Mouse (Mus musculus) limb, embryonic 13.5 days (tissue): ENCODE measurements at regions not wholly inside any gene's neighbourhood (a gene's known extent, or its start where the extent isn't known, plus 50 kb on each side); places are given as distances from the start of the nearest gene placed in this dataset.

ENCODE experiments used
- ATAC-seq: fragments of 200-750 bp; cut with Nextera tagmentation; 2 replicates; pipeline ENCODE4 v1.8.0; 2017; ENCODE audit warnings: low read depth, moderate number of reproducible peaks, moderate TSS enrichment; ENCODE audit not compliant: low FRiP score
- H3K27ac ChIP-seq: fragments of 300-500 bp; sonication (generic); 2 replicates; pipeline ENCODE4 v1.5.1; 2015; ENCODE audit warnings: inconsistent platforms, mild to moderate bottlenecking, moderate library complexity
- H3K27me3 ChIP-seq: fragments of 300-500 bp; sonication (generic); 2 replicates; pipeline ENCODE4 v1.6.1; 2015; ENCODE audit warnings: mild to moderate bottlenecking, inconsistent platforms
- H3K36me3 ChIP-seq: fragments of 300-500 bp; sonication (generic); 2 replicates; pipeline ENCODE4 v1.6.1; 2015; ENCODE audit warnings: inconsistent platforms, mild to moderate bottlenecking, moderate library complexity
- H3K4me1 ChIP-seq: fragments of 300-500 bp; sonication (generic); 2 replicates; pipeline ENCODE4 v1.6.1; 2015; ENCODE audit warnings: inconsistent platforms
- H3K4me2 ChIP-seq: fragments of 300-500 bp; sonication (generic); replicated peaks from 2 replicates; pipeline ENCODE4 v1.6.1; 2015; ENCODE audit warnings: inconsistent platforms, mild to moderate bottlenecking, moderate library complexity
- H3K4me3 ChIP-seq: fragments of 300-500 bp; sonication (generic); 2 replicates; pipeline ENCODE4 v1.5.1; 2015; ENCODE audit warnings: moderate library complexity, mild to moderate bottlenecking, inconsistent platforms
- H3K9ac ChIP-seq: fragments of 300-500 bp; sonication (generic); 2 replicates; pipeline ENCODE4 v1.6.1; 2015; ENCODE audit warnings: mild to moderate bottlenecking, inconsistent platforms
- H3K9me3 ChIP-seq: fragments of 300-500 bp; sonication (generic); 2 replicates; pipeline ENCODE4 v1.6.1; 2016; ENCODE audit warnings: inconsistent platforms
- WGBS: fragments of 180-500 bp; shearing (Covaris S2); methylation state at CpG from one replicate; pipeline ENCODE4 v1.1.7; 2015; 5-methylcytosine and 5-hydroxymethylcytosine counted together

- 37% methylated on average over 16 of the region's 16 CpGs for WGBS
Observed at GRCm38 (mm10) chr2:169493609-169494275, 93.8 kb downstream of the Gm11011 start.

DNA sequence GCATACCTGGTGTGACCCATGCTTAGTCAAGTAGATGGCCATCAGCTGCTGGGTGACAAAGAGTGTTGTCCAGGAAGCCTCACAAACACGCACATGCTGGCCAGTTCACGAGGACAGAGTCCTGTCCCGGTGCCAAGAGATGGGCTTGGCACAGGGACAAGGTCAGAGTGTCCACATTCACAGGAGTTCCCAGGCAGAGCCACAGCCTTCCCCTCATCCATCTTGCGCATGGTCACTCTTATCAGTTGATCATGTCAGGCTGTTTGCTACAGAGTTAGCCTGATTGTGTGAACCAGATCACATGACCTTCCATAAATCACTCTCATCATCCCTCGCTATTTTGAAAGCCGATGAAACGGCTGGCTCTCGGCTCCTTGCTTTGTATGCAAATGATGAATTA, 103.6 kb downstream of the Gm11011 start:
- Histone ChIP-seq H3K4me2 (no peak overlapping the region), H3K9me3 (no peaks in the 10 kb centered on the region), H3K27me3 (0 out of 2 replicates have a peak, but pooled peaks cover 2% of the 10 kb centered on the region), H3K4me1 (peaks cover 19% of the 10 kb centered on the region), H3K9ac (no peak overlapping the region), H3K27ac (no peak overlapping the region), H3K36me3 (no peaks in the 10 kb centered on the region), H3K4me3 (no peak overlapping the region)
- no peak for ATAC-seq
- 61% methylated on average over 8 of the region's 8 CpGs for WGBS

More at GRCm38 (mm10) chr2:169493609-169494275, 93.8 kb downstream of the Gm11011 start:
- Histone ChIP-seq H3K27ac (no peak overlapping the region), H3K4me2 (0 out of 2 replicates have a peak overlapping the region, but pooled peaks have one; percentile 12), H3K36me3 (no peaks in the 10 kb centered on the region), H3K4me1 (peaks cover 14% of the 10 kb centered on the region), H3K27me3 (no peaks in the 10 kb centered on the region), H3K4me3 (no peak overlapping the region), H3K9ac (no peak overlapping the region), H3K9me3 (no peaks in the 10 kb centered on the region)
- peak; percentile 19; the same call in 1 of the 2 replicates for ATAC-seq

DNA sequence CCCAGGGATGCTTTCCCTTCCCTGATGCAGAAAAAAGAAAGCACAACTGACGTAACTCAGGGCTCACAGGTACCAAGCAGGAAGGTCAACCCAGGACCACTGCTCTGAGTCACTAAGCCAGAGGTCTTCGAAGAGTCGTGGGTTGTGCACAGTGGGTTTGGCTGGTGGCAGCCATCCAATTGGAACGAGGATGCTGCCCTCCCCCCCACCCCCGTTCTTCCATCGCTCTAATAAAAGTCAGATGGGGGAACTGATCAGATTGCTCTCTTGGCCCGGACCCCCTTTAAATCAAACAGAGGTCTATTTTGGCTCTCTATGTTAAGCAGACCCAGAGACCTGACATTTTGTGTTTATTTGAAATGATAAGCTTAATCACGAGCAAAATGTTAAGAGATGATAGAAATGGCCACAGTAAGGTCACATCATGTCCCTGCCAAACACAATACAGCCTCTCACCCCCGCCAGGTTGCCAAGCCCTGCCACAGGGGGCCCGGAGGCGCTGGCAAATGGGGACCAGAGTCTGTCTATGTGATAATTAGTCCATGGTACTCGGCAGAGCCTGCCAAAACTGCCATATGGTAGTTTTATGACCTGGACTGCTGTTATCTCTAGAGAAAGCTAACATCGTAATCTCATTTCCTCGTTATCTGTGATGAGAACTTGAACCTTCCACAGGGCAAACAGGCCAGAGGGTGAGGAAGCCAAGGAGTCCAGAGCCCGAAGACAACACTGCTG, 105.6 kb downstream of the Gm11011 start:
- Histone ChIP-seq H3K4me3 (no peak overlapping the region), H3K36me3 (no peaks in the 10 kb centered on the region), H3K9me3 (no peaks in the 10 kb centered on the region), H3K27ac (no peak overlapping the region), H3K9ac (no peak overlapping the region), H3K27me3 (0 out of 2 replicates have a peak, but pooled peaks cover 5% of the 10 kb centered on the region), H3K4me1 (peaks cover 19% of the 10 kb centered on the region), H3K4me2 (0 out of 2 replicates have a peak overlapping the region, but pooled peaks have one; percentile 3)
- 18% methylated on average over 15 of the region's 15 CpGs for whole genome bisulfite sequencing
- ATAC-seq = no peak

DNA sequence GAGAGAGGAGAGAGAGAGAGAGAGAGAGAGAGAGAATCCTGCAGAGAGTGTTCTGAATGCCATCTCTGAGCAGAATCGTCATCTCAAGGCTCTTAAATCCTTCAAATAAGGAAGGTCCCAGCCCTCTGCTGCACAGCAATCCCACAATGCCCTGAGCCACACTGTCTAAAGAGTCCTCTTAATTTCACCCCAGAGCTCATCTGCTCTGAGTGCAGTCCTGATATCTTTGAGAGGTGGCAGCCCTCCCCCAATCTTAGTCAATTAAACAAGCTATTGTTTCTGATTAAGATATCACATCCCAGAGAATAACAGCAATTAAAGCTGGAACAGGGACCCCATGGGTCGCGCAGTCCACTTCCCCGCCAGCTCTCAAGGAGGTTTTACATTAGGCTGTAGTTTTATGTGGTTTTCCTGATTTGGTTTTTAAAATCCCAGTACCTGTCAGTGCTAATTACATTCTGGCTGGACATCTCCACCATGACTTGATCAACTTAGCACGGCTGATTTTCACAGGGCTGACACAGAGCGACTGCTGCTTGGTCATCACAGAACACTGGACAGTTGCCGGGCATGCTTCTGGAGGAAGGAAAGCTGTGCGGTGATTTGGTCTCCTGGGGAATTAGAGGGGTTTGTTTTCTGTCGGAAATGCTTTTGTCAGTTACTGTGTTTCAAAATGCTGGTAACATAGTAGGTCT, 113.0 kb downstream of the Gm11011 start:
- Histone ChIP-seq H3K9ac (no peak overlapping the region), H3K36me3 (no peaks in the 10 kb centered on the region), H3K4me1 (0 out of 2 replicates have a peak, but pooled peaks cover 8% of the 10 kb centered on the region), H3K9me3 (no peaks in the 10 kb centered on the region), H3K27ac (no peak overlapping the region), H3K27me3 (0 out of 2 replicates have a peak, but pooled peaks cover 5% of the 10 kb centered on the region), H3K4me2 (no peak overlapping the region), H3K4me3 (no peak overlapping the region)
- ATAC-seq = no peak
- 39% methylated on average over 9 of the region's 9 CpGs for WGBS

DNA sequence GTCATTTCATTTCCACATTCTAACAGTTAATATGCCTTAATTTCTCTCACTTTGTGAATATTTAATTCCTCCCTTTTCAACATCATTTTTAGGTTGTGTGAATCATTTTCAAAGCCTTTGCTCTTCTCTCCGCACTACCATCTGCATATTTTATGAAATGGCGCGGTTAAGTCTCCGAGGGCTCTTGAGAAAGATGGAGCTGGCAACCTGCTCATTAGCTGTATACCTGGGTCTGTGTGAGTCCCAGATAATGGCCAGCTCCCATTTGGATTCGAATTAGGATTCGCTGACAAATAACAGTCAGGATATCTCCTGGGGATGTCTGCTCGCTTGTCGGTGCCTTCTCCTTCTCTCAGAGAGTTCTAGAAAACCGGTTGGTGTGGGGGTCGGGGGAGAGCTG, 118.0 kb downstream of the Gm11011 start:
- H3K27ac ChIP-seq = no peak overlapping the region
- no peak overlapping the region for H3K9ac ChIP-seq
- H3K9me3 ChIP-seq = no peaks in the 10 kb centered on the region
- H3K4me1 ChIP-seq = peaks cover 23% of the 10 kb centered on the region
- no peaks in the 10 kb centered on the region for H3K27me3 ChIP-seq
- H3K4me3 ChIP-seq = no peak overlapping the region
- ATAC-seq = no peak
- WGBS = 91% methylated on average over 10 of the region's 10 CpGs
- H3K36me3 ChIP-seq = no peaks in the 10 kb centered on the region
- H3K4me2 ChIP-seq = no peak overlapping the region

GRCm38 (mm10) chr2:169467621-169468020, 119.9 kb downstream of the Gm11011 start:
- Histone ChIP-seq H3K4me2 (no peak overlapping the region), H3K36me3 (no peaks in the 10 kb centered on the region), H3K4me1 (peaks cover 18% of the 10 kb centered on the region), H3K9me3 (no peaks in the 10 kb centered on the region), H3K27me3 (no peaks in the 10 kb centered on the region), H3K27ac (no peak overlapping the region), H3K4me3 (no peak overlapping the region), H3K9ac (no peak overlapping the region)
- 47% methylated on average over 6 of the region's 6 CpGs for WGBS
- ATAC-seq = no peak

DNA sequence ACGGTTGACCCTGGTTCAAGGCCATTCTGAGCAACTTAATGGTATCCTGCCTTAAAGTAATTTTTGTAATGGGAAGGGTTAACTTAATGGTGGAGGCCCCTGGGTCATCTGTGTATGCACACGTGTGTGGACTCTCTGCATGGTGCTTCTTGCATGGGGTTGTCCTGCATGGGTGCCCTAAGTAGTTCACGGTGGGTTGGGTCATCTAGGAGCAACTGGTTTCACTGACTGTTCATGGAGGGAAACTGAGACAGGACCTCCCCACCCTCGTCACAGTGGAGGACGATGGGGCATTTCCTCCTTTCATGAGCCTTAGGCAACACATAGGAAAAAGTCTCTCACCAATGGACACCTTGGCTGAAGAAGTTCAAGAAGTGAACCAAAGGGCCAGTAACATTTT, 123.4 kb downstream of the Gm11011 start:
- 90% methylated on average over 5 of the region's 5 CpGs for WGBS

DNA sequence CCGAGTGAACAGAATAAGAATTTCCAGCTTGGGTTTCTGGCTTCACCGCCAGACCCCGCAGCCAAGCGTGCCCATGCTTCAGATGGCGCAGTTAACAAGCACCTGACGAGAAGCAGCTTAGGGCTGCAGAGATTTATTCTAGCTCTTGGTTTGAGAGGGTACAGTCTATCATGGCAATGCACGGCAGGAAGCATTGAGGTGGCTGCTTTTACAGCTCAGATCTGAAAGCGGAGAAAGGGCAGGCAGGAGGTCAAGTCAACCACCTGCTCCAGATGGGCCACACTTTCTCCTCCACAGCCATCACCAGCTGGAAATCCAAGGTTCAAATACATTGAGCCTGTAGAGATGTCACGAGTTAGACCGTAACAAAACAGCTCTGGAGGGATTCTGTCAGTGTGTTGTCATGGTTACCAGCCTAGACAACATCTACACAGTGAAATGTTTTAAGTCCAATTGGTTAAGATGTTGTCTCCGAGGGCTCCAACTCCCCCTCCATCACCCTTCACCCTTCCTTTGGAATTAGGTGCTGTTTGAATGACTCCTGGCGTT, 126.0 kb downstream of the Gm11011 start:
- WGBS = 74% methylated on average over 12 of the region's 12 CpGs
- Histone ChIP-seq H3K9me3 (0 out of 2 replicates have a peak, but pooled peaks cover 6% of the 10 kb centered on the region), H3K9ac (no peak overlapping the region), H3K4me1 (0 out of 2 replicates have a peak, but pooled peaks cover 8% of the 10 kb centered on the region), H3K4me2 (no peak overlapping the region), H3K27ac (no peak overlapping the region), H3K27me3 (no peaks in the 10 kb centered on the region), H3K4me3 (no peak overlapping the region), H3K36me3 (no peaks in the 10 kb centered on the region)
- ATAC-seq = no peak

More for the DNA sequence above, 123.4 kb downstream of the Gm11011 start:
- Histone ChIP-seq H3K36me3 (no peaks in the 10 kb centered on the region), H3K9me3 (no peaks in the 10 kb centered on the region), H3K27ac (no peak overlapping the region), H3K4me2 (no peak overlapping the region), H3K9ac (no peak overlapping the region), H3K4me1 (peaks cover 18% of the 10 kb centered on the region), H3K27me3 (no peaks in the 10 kb centered on the region), H3K4me3 (no peak overlapping the region)
- no peak for ATAC-seq

DNA sequence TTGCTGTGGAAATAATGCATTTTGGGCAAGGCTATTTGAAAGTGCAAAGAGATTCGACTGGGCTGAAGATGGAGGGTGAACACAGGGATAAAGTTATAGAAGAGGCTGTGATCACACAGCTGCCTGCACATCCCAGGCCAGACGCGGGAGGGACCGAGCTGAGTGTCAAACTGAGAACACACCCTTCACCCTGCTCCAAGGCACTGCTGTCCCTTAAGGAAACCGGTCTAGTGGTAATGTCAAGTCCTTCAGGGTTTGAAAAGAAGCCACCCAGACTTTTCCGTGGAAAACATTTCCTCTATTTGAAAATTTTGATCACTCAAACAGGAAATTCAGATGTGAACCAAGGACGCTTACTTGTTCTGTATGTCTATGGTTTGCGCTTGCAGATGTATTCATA, 134.6 kb downstream of the Gm11011 start:
- H3K9me3 ChIP-seq = 0 out of 2 replicates have a peak, but pooled peaks cover 6% of the 10 kb centered on the region
- H3K4me1 ChIP-seq = no peaks in the 10 kb centered on the region
- no peak overlapping the region for H3K9ac ChIP-seq
- no peak overlapping the region for H3K4me2 ChIP-seq
- no peaks in the 10 kb centered on the region for H3K36me3 ChIP-seq
- ATAC-seq = no peak
- H3K27ac ChIP-seq = no peak overlapping the region
- no peaks in the 10 kb centered on the region for H3K27me3 ChIP-seq
- no peak overlapping the region for H3K4me3 ChIP-seq
- 88% methylated on average over 8 of the region's 8 CpGs for WGBS

GRCm38 (mm10) chr2:169450801-169451200, 136.7 kb downstream of the Gm11011 start:
- H3K4me2 ChIP-seq = no peak overlapping the region
- whole genome bisulfite sequencing = 84% methylated on average over 6 of the region's 6 CpGs
- H3K36me3 ChIP-seq = no peaks in the 10 kb centered on the region
- no peak overlapping the region for H3K4me3 ChIP-seq
- no peaks in the 10 kb centered on the region for H3K4me1 ChIP-seq
- H3K9me3 ChIP-seq = no peaks in the 10 kb centered on the region
- no peaks in the 10 kb centered on the region for H3K27me3 ChIP-seq
- ATAC-seq = no peak
- H3K9ac ChIP-seq = no peak overlapping the region
- H3K27ac ChIP-seq = no peak overlapping the region

GRCm38 (mm10) chr2:169447495-169448280, 139.9 kb downstream of the Gm11011 start:
- Histone ChIP-seq H3K27ac (no peak overlapping the region), H3K4me3 (no peak overlapping the region), H3K9ac (no peak overlapping the region), H3K36me3 (no peaks in the 10 kb centered on the region), H3K4me1 (no peaks in the 10 kb centered on the region), H3K4me2 (no peak overlapping the region), H3K27me3 (no peaks in the 10 kb centered on the region), H3K9me3 (no peaks in the 10 kb centered on the region)
- whole genome bisulfite sequencing = 83% methylated on average over 6 of the region's 6 CpGs
- no peak for ATAC-seq
